Mouse (Mus musculus): ENCODE data around the gene Tjp2. TPM values are rescaled to one million over a fixed set of nuclear protein-coding genes. Genes with fewer than 3 reads are reported as not detected.
"Not testable (repeated sequence)": the region's sequence is repeated elsewhere in the genome, so short reads cannot be mapped to it uniquely, and the experiment has no call there.

Gene Tjp2
- total and polyA plus RNA-seq, 2 experiments: 5.8 to 6.5 TPM

- 65% methylated on average over 2 of the region's 2 CpGs for WGBS
- TF ChIP-seq POLR2A (IDR thresholded peaks at IDR 0.05; ENCODE audit: extremely low read depth, insufficient read depth, low read length) (no peak), CTCF (IDR thresholded peaks at IDR 0.05; ENCODE audit: low read depth, low read length) (no peak)
Observed at GRCm38 (mm10) chr19:24187791-24188190, 37.0 kb downstream of the Tjp2 start.

GRCm38 (mm10) chr19:24187358-24187757 is 37.5 kb downstream of the Tjp2 start:
- not testable (repeated sequence) for H3K4me3 ChIP-seq (ENCODE audit: insufficient read depth, low read depth, low read length); H3K9ac ChIP-seq (ENCODE audit: low read depth, low read length); DNase-seq (ENCODE audit: extremely low read depth, low read depth, low spot score); H3K36me3 ChIP-seq (ENCODE audit: control insufficient read depth, insufficient read depth, low read length); H3K4me1 ChIP-seq (ENCODE audit: control insufficient read depth, insufficient read depth, low read length); H3K27ac ChIP-seq (replicated peaks; ENCODE audit: insufficient read depth, low read depth, low read length); H3K27me3 ChIP-seq (ENCODE audit: control insufficient read depth, insufficient read depth, low read length)
- peaks cover 19% of the 10 kb centered on the region; the same call in 1 of the 2 replicates for H3K79me2 ChIP-seq (ENCODE audit: control insufficient read depth, insufficient read depth, low read length)
- 91% methylated on average over 1 of the region's 1 CpGs for WGBS

More at GRCm38 (mm10) chr19:24187791-24188190, 37.0 kb downstream of the Tjp2 start:
- Histone ChIP-seq H3K36me3 (ENCODE audit: control insufficient read depth, insufficient read depth, low read length) (no peaks in the 10 kb centered on the region; the same call in 1 of the 2 replicates), H3K9ac (ENCODE audit: low read depth, low read length) (no peak overlapping the region), H3K4me3 (ENCODE audit: insufficient read depth, low read depth, low read length) (no peak overlapping the region), H3K27me3 (ENCODE audit: control insufficient read depth, insufficient read depth, low read length) (no peaks in the 10 kb centered on the region), H3K27ac (replicated peaks; ENCODE audit: insufficient read depth, low read depth, low read length) (no peak overlapping the region), H3K79me2 (ENCODE audit: control insufficient read depth, insufficient read depth, low read length) (peaks cover 21% of the 10 kb centered on the region; the same call in 1 of the 2 replicates), H3K4me1 (ENCODE audit: control insufficient read depth, insufficient read depth, low read length) (no peaks in the 10 kb centered on the region)
- DNase-seq (ENCODE audit: extremely low read depth, low read depth, low spot score): peak; percentile 29

- Histone ChIP-seq H3K4me1 (ENCODE audit: control insufficient read depth, insufficient read depth, low read length) (no peaks in the 10 kb centered on the region), H3K36me3 (ENCODE audit: control insufficient read depth, insufficient read depth, low read length) (no peaks in the 10 kb centered on the region; the same call in 1 of the 2 replicates), H3K9ac (ENCODE audit: low read depth, low read length) (no peak overlapping the region), H3K27me3 (ENCODE audit: control insufficient read depth, insufficient read depth, low read length) (no peaks in the 10 kb centered on the region), H3K79me2 (ENCODE audit: control insufficient read depth, insufficient read depth, low read length) (peaks cover 17% of the 10 kb centered on the region; the same call in 1 of the 2 replicates), H3K27ac (replicated peaks; ENCODE audit: insufficient read depth, low read depth, low read length) (no peak overlapping the region), H3K4me3 (ENCODE audit: insufficient read depth, low read depth, low read length) (no peak overlapping the region)
- TF ChIP-seq CTCF (IDR thresholded peaks at IDR 0.05; ENCODE audit: low read depth, low read length) (no peak), POLR2A (IDR thresholded peaks at IDR 0.05; ENCODE audit: extremely low read depth, insufficient read depth, low read length) (no peak)
- DNase-seq (ENCODE audit: extremely low read depth, low read depth, low spot score): no peak
- 96% methylated on average over 15 of the region's 15 CpGs for WGBS
Observed at GRCm38 (mm10) chr19:24183680-24184235, 41.1 kb downstream of the Tjp2 start.

GRCm38 (mm10) chr19:24180415-24180814 is 44.4 kb downstream of the Tjp2 start:
- H3K27me3 ChIP-seq (ENCODE audit: control insufficient read depth, insufficient read depth, low read length): no peaks in the 10 kb centered on the region
- no peak for TF ChIP-seq POLR2A (IDR thresholded peaks at IDR 0.05; ENCODE audit: extremely low read depth, insufficient read depth, low read length)
- TF ChIP-seq CTCF (IDR thresholded peaks at IDR 0.05; ENCODE audit: low read depth, low read length): no peak
- H3K79me2 ChIP-seq (ENCODE audit: control insufficient read depth, insufficient read depth, low read length): peaks cover 17% of the 10 kb centered on the region; the same call in 1 of the 2 replicates
- WGBS: 69% methylated on average over 8 of the region's 8 CpGs
- H3K4me1 ChIP-seq (ENCODE audit: control insufficient read depth, insufficient read depth, low read length): no peaks in the 10 kb centered on the region
- H3K9ac ChIP-seq (ENCODE audit: low read depth, low read length): no peak overlapping the region
- H3K4me3 ChIP-seq (ENCODE audit: insufficient read depth, low read depth, low read length): no peak overlapping the region
- DNase-seq (ENCODE audit: extremely low read depth, low read depth, low spot score): no peak
- H3K27ac ChIP-seq (replicated peaks; ENCODE audit: insufficient read depth, low read depth, low read length): no peak overlapping the region
- no peaks in the 10 kb centered on the region; the same call in 1 of the 2 replicates for H3K36me3 ChIP-seq (ENCODE audit: control insufficient read depth, insufficient read depth, low read length)

GRCm38 (mm10) chr19:24178086-24178485 is 46.7 kb downstream of the Tjp2 start:
- WGBS: 89% methylated on average over 2 of the region's 2 CpGs
- Histone ChIP-seq H3K36me3 (ENCODE audit: control insufficient read depth, insufficient read depth, low read length) (no peaks in the 10 kb centered on the region), H3K4me3 (ENCODE audit: insufficient read depth, low read depth, low read length) (no peak overlapping the region), H3K27ac (replicated peaks; ENCODE audit: insufficient read depth, low read depth, low read length) (no peak overlapping the region), H3K4me1 (ENCODE audit: control insufficient read depth, insufficient read depth, low read length) (peaks cover 8% of the 10 kb centered on the region), H3K79me2 (ENCODE audit: control insufficient read depth, insufficient read depth, low read length) (peaks cover 6% of the 10 kb centered on the region; the same call in 1 of the 2 replicates), H3K9ac (ENCODE audit: low read depth, low read length) (no peak overlapping the region), H3K27me3 (ENCODE audit: control insufficient read depth, insufficient read depth, low read length) (no peaks in the 10 kb centered on the region)
- DNase-seq (ENCODE audit: extremely low read depth, low read depth, low spot score): no peak
- TF ChIP-seq CTCF (IDR thresholded peaks at IDR 0.05; ENCODE audit: low read depth, low read length) (no peak), POLR2A (IDR thresholded peaks at IDR 0.05; ENCODE audit: extremely low read depth, insufficient read depth, low read length) (no peak)

- Histone ChIP-seq H3K27ac (replicated peaks; ENCODE audit: insufficient read depth, low read depth, low read length) (no peak overlapping the region), H3K4me1 (ENCODE audit: control insufficient read depth, insufficient read depth, low read length) (peaks cover 8% of the 10 kb centered on the region), H3K36me3 (ENCODE audit: control insufficient read depth, insufficient read depth, low read length) (no peaks in the 10 kb centered on the region), H3K4me3 (ENCODE audit: insufficient read depth, low read depth, low read length) (no peak overlapping the region), H3K27me3 (ENCODE audit: control insufficient read depth, insufficient read depth, low read length) (no peaks in the 10 kb centered on the region), H3K79me2 (ENCODE audit: control insufficient read depth, insufficient read depth, low read length) (peaks cover 9% of the 10 kb centered on the region; the same call in 1 of the 2 replicates), H3K9ac (ENCODE audit: low read depth, low read length) (no peak overlapping the region)
- DNase-seq (ENCODE audit: extremely low read depth, low read depth, low spot score): no peak
- no peak for TF ChIP-seq CTCF (IDR thresholded peaks at IDR 0.05; ENCODE audit: low read depth, low read length)
- TF ChIP-seq POLR2A (IDR thresholded peaks at IDR 0.05; ENCODE audit: extremely low read depth, insufficient read depth, low read length): no peak
- WGBS: 93% methylated on average over 4 of the region's 4 CpGs
Observed at GRCm38 (mm10) chr19:24176692-24177091, 48.1 kb downstream of the Tjp2 start.

All from liver, adult 2 months (tissue).